Mouse (Mus musculus) kidney, adult 18-20 months (tissue): Measurements from ENCODE around the gene Zfyve16.

Experiments
- DNase-seq: peaks from one replicate; pipeline ENCODE4 v3.0.0; 2021

Zfyve16 gene

DNA sequence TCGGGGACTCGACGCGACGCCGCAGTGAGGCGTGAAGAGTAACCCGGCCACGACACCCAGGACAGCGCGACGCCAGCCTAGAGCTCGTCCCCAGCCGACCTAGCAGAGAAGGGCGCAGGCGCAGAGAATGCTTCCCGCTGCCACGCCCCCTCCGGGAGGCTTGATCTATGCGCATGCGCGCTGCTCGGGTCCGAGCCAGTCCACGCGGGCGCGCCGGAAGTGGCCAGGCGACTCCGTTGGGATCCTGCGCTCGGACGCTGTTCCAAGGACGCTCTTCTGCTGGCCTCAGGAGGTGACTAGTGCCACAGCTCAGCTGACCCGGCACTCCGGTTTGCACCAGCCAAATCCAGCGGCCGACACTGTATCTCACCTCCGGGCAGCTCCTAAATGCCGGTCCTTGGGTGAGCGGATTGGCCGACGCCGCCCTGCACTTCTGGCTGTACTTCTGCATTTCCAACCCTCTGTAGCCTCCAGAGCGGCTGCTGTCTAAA is at the start of gene Zfyve16:
Zfyve16 (minus strand) TSS at position 148 of the 491 bp plus-strand sequence.
- peak; percentile 99 for DNase-seq

DNA sequence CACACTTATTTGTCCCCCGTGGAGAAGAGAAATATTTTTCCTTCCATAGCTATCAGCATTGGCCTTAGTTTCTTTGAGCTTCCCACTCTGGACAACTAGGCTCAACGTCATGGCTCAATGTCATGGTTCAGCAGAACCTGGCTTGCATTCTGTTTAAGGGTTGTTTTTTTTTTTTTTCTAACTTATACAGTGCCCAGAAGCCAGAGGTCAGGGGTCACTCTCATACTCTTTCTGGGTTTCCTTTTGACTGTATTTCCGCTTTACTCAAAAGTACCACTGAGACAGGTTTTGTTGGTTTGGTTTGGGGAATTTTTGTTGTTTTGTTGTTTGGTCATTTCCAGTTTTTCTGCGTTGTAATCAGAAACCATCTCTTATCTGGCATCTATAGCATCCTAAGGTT is 47.5 kb upstream of the Zfyve16 start:
- DNase-seq = no peak

DNA sequence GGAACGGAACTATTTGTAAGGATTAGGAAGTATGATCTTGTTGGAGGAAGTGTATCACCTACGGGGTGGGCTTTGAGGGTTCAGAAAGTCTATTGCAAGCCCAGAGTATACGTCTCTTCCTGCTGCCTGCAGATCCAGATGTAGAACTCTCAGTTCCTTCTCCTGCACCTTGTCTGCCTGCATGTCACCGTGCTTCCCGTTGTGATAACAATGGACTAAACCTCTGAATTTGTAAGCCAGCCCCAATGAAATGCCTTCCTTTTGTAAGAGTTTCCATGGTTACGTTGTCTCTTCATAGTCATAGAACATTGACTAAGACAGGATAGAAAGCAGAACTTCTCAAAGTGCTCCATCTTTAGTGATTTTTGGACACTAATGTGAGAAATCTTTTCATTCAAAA is 46.0 kb upstream of the Zfyve16 start:
- DNase-seq = no peak

DNA sequence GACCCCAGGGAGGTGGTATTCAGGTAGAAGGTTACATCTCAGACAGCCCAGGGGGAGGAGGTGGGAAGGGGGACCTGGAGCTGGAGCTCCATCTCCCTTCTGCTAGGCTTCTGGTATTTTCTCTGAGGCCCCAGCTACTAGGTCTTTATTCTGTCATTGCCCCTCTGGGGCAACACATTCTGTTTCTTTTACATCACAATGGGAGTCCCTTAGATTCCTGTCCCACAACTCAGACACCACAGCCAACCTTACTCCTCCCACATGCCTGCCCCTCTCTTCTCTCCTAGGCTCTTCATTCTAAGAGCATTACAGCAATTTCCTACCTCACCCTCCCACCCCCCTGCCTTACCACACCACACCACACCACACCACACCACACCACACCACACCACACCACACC is 45.4 kb upstream of the Zfyve16 start, which contains the start of gene Spz1:
Spz1 (minus strand) TSS at position 101 of the 400 bp plus-strand sequence.
- no peak for DNase-seq

DNA sequence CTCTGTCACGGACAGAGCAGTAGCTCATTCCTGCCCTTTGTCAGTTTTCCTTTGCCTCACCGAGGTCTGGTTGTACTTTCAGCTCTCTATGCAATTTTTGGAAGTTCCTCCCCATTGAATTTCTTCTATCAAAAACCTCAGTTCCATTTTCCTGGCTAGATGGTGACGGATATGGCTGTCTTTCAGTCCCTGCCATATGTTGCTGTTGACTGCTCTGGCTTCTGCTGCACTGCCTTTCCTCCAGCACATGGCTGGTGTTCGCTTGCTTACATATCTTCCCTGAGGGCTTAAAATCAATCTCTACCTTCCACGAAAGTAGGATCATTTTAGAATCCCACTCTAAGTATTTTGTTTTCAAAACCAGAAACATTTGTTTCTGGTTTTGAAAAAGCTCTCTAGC is 28.8 kb upstream of the Zfyve16 start:
- DNase-seq = no peak

DNA sequence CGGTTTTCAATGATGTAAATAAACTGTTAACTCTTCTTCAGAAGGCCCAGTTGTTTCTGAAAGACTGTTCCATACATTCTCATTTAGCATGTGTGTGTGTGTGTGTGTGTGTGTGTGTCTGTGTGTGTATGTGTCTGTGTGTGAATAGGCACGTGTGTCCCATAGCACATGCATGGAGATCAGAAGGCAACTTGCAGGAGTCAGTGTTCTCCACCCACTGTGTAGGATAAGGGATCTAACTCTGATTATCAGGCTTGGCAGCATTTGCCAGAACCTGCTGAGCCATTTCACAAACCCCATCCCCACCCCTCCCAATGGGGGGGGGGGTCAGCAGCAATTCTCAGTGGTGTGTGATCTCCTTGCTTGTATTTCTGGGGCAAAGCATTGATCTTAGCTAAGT is 26.6 kb upstream of the Zfyve16 start:
- no peak for DNase-seq

DNA sequence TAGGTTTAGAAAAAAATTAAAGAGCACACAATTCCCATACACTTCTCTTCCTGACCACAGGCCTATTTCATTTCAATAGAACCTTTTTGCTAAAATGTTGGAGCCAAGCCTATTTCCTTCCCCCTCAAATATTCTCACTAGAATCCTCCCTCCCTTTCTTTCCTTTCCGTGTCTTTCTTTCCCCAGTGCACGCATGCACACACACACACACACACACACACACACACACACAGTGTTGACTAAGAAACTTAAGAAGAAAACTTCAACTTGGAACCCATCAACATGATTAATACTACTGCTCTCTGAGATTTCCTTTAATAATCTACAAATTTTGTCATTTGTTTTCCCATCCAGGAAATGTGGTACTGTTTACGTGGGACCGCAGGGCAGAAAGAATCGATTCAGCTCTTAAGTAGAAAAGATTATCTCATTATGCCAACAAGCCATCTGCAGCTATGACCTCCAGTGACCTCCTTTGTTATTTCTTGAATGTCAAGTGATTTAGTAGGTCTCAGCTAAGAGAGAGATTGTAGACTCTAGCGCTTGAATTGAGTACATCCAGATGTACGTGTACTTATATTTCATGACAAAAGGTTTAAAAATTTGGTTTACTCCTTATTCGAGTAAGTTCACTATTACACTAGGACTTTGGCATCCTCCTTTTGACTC is 25.9 kb upstream of the Zfyve16 start:
- no peak for DNase-seq

DNA sequence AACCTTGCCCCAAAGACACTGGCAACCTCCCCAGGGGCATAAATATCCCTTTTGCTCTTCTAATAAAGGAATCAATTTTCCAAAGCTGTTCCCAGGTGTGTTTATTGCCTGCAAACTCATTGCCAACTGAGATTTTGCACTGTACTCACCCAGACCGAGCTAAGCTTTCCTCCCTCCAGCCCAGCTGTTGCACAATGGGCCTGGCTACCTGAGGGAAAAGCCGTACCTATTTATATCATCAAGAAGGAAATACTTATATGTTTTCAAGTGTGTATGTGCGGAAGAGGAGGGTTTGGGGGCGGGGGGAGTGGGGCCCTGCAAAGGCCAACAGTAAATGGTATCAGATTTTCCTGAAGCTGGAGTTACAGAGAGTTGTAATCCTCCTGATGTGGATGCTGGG is 16.4 kb upstream of the Zfyve16 start:
- no peak for DNase-seq

DNA sequence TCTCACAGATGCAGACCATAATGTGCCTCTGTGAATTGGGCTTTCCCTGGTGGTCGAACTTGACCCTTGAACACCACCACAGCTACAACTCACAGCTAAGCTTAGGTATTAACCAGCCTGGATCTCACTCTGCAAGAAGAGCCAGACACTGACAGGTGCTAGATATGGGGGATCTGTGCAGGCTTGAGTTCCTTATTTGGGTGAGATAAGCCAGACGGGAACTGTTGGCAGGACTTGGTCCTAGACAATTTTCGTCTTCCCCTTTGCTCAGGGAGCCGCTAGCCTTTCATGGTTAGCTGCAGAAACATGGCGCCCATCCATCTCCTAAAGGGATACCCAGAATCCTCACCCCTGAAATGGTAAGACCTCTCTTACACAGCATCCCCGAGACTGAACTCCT is 10.3 kb upstream of the Zfyve16 start:
- DNase-seq = no peak

DNA sequence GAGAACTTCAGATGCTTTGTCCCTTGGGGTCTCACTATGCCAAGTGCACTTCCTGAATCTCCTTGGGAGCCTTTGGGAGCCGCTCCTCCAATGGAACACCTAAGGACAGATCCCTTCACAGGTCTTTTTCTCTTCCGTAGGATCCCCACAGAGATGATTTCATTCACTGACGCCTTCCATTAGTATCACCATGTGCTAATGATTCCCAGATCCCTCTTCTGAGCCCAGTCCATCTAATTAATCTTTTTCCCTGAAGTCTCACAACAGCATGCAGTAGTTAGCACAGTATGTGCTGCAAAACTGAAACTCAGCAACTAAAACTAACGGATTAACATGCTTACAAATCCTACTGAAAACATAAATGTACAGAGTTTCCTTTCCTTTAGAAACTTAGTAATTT is 8.5 kb upstream of the Zfyve16 start:
- no peak for DNase-seq

DNA sequence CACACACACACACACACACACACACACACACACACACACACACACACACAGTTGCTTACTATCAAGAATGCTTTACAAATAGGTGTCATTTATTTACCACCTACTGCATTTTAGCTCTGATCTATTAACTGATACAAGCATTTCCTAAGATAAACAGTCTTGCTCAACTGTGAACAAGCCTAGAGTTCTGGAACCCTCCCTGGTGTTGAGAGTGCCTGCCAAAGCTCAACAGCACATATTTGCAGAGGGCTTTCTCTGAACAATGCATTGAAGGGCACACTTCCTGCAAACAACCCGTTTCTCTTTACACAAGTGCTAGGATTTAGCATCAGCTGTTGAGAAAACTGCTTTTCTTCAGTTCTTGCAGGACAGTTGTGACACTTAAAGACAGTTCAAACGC is 3.1 kb upstream of the Zfyve16 start:
- no peak for DNase-seq

DNA sequence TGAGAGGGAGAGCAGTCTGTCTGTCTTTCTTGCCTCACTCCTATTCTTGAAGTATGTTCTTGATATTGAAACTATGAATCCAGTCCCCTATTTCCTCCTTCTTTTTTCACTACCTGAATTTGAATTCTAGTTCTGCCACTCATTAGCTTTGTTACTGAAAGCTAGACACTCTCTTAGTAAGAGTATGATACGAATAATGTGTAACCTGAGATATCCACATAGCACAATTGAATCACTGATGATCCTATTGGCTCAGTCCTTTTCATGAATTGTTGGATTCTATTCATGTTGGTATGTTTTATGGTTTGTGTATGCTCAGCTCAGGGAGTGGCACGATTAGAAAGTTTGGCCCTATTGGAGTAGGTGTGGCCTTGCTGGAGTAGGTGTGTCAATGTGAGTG is 1.5 kb upstream of the Zfyve16 start:
- no peak for DNase-seq

DNA sequence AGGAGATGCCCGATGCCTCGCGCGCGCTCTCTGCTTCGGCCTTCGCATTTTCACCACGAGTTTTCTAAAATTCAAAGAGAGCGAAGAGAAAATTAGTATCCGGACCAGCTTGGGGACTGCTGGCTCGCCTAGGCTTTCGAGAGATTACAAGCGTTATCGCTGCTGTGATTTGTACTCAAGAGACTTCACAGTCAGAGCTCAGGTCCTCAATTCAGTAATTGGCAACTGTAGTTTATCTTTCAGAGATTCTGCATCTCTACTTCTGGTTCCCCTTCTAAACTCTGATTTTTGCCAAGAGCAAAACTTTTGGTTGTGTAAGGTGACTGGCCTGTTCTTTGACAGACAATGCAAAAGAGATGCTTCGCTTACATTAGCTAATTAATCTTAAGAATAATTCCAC is 569 bp upstream of the Zfyve16 start:
- DNase-seq = no peak

DNA sequence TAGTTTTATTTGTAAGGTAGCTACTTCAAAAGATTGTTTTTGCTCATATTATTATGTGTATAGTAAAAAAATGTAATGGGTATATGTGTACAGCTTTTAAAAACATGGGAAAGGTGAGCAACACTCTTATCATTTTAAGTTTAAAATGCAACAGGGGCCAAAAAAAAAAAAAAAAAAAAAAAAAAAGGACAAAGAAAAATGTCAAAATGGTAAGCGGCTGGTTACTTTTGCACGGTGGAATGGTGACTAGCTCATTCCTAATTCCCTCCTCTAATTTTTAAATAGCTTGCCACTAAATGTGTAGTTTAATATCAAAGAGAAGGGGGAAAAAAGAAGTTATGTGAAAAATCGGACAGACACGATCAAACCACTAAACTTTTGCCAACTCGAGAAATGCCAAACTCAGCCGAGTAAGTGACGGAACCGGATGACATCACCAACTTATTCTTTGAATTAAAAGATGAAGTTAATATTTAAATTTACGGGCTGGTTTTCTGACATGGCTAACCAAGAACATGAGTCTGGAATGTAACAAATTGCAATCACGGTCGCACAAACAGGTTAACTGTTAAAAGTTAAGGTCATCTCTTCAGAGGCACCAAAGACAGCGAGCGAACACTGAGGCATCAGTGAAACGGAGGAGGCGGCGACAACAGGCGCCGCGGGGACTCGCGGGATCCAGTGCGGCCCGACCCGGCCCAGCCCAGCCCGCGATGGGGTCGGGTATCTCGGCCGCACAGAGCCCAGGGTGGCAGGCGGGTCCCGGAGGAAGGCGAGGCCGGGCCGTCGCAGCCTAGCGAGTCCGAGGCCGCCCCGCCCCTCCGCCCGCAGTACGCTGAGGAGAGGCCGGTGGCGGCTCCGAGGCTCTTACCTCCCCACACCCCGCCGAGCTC is 594 bp downstream of the Zfyve16 start:
- no peak for DNase-seq

DNA sequence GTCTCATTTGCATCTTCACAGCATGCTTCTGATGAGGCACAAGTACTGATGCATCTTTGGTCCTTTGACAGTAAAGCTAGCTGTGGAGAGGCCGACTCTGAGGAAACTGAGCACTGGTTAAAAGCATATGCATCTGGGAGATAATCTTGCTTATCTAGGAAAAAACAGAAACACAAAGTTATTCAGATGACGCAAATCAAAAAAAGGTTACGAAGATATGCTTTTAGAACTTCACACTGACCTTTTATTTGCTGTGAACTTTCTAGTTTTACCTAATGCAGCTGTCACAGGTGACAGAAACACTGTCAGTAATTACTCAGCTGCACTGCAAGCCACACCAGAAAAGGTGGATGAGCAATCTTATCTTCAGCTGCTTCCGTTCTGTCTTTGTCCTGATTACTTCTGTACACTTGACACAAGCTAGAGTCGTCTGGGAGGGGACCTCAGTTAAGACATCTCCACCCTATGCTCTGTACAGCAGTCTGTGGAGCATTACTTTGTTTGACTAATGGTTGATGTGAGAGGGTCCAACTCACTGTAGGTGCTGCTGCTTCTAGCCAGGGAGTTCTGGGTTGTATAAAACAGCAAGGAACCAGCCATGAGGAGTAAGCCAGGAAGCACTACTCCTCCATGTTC is 7.4 kb downstream of the Zfyve16 start:
- no peak for DNase-seq

DNA sequence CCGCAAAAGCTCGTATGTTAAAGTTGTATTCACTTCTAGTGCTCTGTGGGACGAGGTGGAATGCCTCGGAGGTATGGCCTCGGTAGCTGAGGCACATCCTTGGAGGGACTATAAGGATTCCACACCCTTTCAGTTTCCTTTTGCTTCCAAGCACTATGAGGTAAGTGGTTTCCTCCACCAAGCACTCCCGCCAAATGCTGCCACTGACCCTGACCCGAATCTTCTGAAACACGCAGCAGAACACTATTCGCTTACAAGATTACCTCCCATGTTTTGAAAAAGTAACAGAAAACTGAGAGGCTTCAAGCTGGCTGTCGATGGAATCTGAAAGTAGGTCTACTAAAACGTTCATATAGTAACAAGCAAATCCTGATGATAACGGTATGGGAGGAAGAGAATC is 25.8 kb downstream of the Zfyve16 start:
- no peak for DNase-seq

DNA sequence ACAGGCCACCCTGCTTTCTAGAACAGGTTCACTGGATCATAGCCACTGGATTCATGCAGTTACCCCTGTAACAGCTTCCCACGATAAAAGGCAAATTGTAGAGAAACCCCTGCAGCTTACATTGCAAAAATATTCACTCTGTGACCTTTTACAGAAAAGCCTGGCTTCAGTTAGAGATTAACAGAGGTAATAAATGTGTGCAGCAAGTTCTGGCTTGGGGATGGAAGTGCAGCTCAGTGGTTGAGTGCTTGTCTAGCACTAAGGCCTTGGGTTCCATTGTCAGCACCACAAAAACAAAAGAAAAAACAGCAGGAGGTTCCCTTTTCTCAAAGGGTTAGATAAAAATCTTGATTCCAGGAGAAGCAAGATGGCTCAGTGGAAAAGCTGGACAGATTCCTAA is 38.7 kb downstream of the Zfyve16 start:
- DNase-seq = no peak

DNA sequence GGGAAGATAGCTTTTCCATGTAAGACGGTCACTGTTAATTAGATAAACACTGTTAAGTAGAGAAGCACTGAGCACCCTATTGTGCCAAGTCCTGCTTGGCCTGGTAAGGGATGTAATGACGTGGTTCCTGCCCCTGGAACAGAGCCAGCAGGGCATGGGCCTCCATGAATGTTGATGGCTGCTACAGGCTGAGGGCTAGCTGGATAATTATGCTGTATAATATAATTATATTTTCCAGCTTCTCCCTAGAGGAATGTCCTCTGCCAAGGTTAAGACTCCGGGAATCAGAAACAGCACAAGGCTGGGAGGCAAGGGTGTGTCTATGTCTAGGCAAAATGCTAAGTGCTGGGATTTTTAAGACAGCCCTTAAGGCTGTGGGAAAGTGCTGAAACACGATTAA is 39.9 kb downstream of the Zfyve16 start:
- peak; percentile 37 for DNase-seq

DNA sequence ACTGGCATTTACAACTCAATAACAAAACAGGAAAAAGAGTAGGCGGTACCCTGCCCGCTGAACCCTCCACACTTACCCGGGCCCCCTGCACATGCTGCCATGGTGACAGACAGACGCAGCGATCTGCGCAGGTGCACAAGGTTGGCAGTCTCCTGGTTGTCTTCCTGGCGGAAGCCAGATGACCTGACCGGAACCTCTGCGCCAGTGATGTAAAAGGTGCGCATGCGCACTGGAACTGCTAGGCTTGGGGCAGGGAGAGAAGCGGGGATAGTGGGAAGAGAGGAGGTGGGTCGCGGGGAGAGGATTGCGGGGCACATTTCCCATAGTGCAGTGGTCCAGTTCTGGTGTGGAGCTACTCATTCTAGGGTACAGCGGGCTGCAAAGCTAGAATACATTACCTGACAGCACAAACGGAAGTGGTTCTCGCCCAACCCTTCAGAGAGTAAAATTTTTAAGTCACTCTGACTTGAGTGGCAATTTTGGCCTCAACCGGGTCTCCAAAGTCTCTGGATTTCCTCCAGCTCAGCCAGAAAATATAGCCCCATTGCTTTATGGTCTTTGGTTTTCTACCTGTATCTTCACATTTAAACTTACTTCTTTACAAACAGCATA is 46.7 kb downstream of the Zfyve16 start, which contains the start of gene Fam151b:
Fam151b (minus strand) TSS at position 164 of the 612 bp plus-strand sequence.
- peak; percentile 93 for DNase-seq

DNA sequence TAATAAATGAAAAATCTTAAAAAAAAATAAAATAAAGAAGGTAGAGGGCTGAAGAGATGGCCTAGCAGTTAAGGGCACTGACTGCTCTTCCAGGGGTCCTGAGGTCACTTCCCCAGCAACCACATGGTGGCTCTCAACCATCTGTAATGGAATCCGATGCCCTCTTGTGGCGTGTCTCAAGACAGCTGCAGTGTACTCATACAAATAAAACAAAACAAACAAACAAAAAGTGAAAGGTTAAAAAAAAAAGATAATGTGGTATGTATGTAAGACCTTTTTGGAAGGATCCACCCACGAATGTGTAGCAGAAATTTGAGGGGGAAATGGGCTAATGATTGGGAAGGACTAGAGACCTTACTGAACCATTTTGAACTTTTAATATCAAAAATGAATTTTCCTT is 47.3 kb downstream of the Zfyve16 start:
- peak; percentile 50 for DNase-seq

DNA sequence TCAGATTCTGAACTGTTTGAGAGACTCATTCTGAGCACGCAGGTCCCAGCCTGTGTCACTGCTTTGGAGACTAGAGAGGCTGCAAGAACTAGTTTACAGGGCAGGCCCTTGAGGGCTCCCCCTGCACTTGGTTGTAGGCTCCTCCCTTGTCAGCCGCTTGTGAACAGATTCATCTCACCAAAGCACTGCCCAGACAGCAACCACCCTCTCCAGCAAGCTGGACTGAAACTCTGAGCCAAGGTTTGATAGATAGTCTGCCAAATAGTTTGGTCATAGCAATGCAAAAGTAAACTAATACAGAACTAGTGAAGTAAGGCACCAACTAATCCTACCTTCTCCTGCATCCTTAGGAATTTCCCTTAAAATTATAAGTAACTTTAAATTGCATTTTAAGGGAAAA is 60.5 kb downstream of the Zfyve16 start:
- peak; percentile 30 for DNase-seq

DNA sequence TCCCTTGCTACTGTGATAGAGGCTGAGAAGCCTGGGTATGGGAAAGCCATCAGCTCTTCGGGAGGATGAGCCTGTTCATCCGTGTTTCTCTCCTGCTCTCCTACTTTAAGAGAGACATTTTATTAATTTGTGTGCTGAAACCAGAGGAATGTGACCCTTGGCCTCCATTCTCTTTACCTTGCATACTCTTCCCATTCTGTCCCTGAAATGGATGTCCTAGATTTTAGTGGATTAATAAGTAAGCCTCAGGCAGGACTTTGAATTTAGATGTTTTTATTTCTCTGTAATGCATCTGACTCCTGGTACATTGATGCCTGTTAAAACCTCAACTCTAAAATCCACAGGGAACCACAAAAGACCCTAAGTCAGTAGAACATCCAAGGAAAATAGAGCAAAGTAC is 61.3 kb downstream of the Zfyve16 start:
- peak; percentile 37 for DNase-seq

DNA sequence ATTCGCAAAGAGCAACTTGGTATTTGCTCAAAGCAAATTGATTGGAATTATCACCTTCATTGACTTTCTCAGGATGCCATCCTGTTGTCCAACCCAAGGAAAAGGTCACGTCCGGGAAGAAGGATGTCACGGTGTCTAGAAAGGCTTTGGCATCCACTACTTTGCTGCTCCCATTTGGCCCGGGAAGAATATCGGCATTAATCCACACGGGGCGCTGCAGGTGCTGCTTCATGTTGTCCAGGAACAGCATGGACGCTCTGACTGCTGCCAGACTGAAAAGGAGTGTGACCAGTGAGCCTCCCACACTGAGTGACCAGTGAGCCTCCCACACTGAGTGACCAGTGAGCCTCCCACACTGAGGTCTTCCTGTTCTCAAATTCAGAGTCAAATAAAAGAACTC is 62.8 kb downstream of the Zfyve16 start:
- no peak for DNase-seq
